Mouse (Mus musculus) brain, embryonic 14.5 days (tissue): ENCODE data around the gene Nt5c2.

Experiments used
- CTCF ChIP-seq: fragments of 200-500 bp; IDR thresholded peaks from 2 replicates; pipeline ENCODE4 v1.5.1; 2012; ENCODE audit warnings: inconsistent platforms, mild to moderate bottlenecking, moderate library complexity, borderline replicate concordance; ENCODE audit not compliant: insufficient read depth, insufficient read length; ENCODE audit errors: extremely low read depth
- POLR2A ChIP-seq: fragments of 200-500 bp; IDR thresholded peaks from 2 replicates; pipeline ENCODE4 v1.6.1; 2012; ENCODE audit warnings: mild to moderate bottlenecking, inconsistent platforms, borderline replicate concordance; ENCODE audit not compliant: poor library complexity, insufficient read depth, insufficient read length, severe bottlenecking; ENCODE audit errors: extremely low read depth

- TF ChIP-seq POLR2A = no peak
- no peak for TF ChIP-seq CTCF
These were observed 150.9 kb downstream of the Nt5c2 start for GRCm38 (mm10) chr19:46864079-46864478.
